Mouse (Mus musculus) heart, embryonic 15.5 days (tissue): ENCODE measurements around the gene Pdk4. TPM values are rescaled to one million over a fixed set of nuclear protein-coding genes. Genes with fewer than 3 reads are reported as not detected.

ENCODE experiments used
- ATAC-seq: fragments of 200-750 bp; cut with Nextera tagmentation; replicated peaks from 2 replicates; pipeline ENCODE4 v1.8.0; 2017; ENCODE audit warnings: low read depth, moderate TSS enrichment; ENCODE audit not compliant: insufficient number of reproducible peaks, insufficient read depth, low FRiP score
- H3K27ac ChIP-seq: fragments of 300-500 bp; sonication (generic); 2 replicates; pipeline ENCODE4 v1.5.1; 2015; ENCODE audit warnings: mild to moderate bottlenecking, inconsistent platforms
- H3K27me3 ChIP-seq: fragments of 300-500 bp; sonication (generic); 2 replicates; pipeline ENCODE4 v1.6.1; 2015; ENCODE audit warnings: inconsistent platforms
- H3K36me3 ChIP-seq: fragments of 300-500 bp; sonication (generic); 2 replicates; pipeline ENCODE4 v1.6.1; 2015; ENCODE audit warnings: mild to moderate bottlenecking, inconsistent platforms
- H3K4me1 ChIP-seq: fragments of 300-500 bp; sonication (generic); replicated peaks from 2 replicates; pipeline ENCODE4 v1.6.1; 2015; ENCODE audit warnings: inconsistent platforms
- H3K4me2 ChIP-seq: fragments of 300-500 bp; sonication (generic); 2 replicates; pipeline ENCODE4 v1.6.1; 2015; ENCODE audit warnings: inconsistent platforms, mild to moderate bottlenecking, moderate library complexity
- H3K4me3 ChIP-seq: fragments of 300-500 bp; sonication (generic); 2 replicates; pipeline ENCODE4 v1.5.1; 2015; ENCODE audit warnings: mild to moderate bottlenecking, inconsistent platforms
- H3K9ac ChIP-seq: fragments of 300-500 bp; sonication (generic); 2 replicates; pipeline ENCODE4 v1.6.1; 2015; ENCODE audit warnings: mild to moderate bottlenecking, inconsistent platforms
- H3K9me3 ChIP-seq: fragments of 300-500 bp; sonication (generic); replicated peaks from 2 replicates; pipeline ENCODE4 v1.6.1; 2016; ENCODE audit warnings: inconsistent platforms
- WGBS: fragments of 180-500 bp; shearing (Covaris S2); methylation state at CpG from one replicate; pipeline ENCODE4 v1.1.7; 2015; ENCODE audit warnings: mixed read lengths; 5-methylcytosine and 5-hydroxymethylcytosine counted together
- polyA plus RNA-seq: library from polyadenylated mRNA; unstranded; fragments of >200 nt; fragmentation: Nextera tagmentation; extraction: Ambion mirVana; gene quantifications from 2 replicates; pipeline ENCODE4 v1.2.1, GENCODE M21; 2015

Pdk4 gene
- polyA plus RNA-seq, 1 experiment from 2014 or later, result 31.3 TPM

- Histone ChIP-seq H3K4me2 (no peak overlapping the region), H3K9me3 (no peaks in the 10 kb centered on the region), H3K4me1 (no peaks in the 10 kb centered on the region), H3K36me3 (peaks cover 47% of the 10 kb centered on the region), H3K27me3 (no peaks in the 10 kb centered on the region), H3K9ac (no peak overlapping the region), H3K4me3 (no peak overlapping the region), H3K27ac (no peak overlapping the region)
- no peak for ATAC-seq
- WGBS, result 85% methylated on average over 7 of the region's 7 CpGs
These were observed 11.1 kb downstream of the Pdk4 start for GRCm38 (mm10) chr6:5485028-5485427.

- no peak overlapping the region for H3K27ac ChIP-seq
- no peak overlapping the region for H3K9ac ChIP-seq
- H3K27me3 ChIP-seq, result no peaks in the 10 kb centered on the region
- H3K4me2 ChIP-seq, result no peak overlapping the region
- peaks cover 32% of the 10 kb centered on the region for H3K36me3 ChIP-seq
- no peak for ATAC-seq
- H3K9me3 ChIP-seq, result no peaks in the 10 kb centered on the region
- H3K4me1 ChIP-seq, result no peaks in the 10 kb centered on the region
- 72% methylated on average over 3 of the region's 3 CpGs for WGBS
- H3K4me3 ChIP-seq, result no peak overlapping the region
These were observed 13.8 kb downstream of the Pdk4 start for GRCm38 (mm10) chr6:5482270-5482783.

GRCm38 (mm10) chr6:5481066-5481465 lies 15.0 kb downstream of the Pdk4 start:
- no peaks in the 10 kb centered on the region for H3K4me1 ChIP-seq
- H3K36me3 ChIP-seq, result peaks cover 20% of the 10 kb centered on the region
- H3K4me2 ChIP-seq, result no peak overlapping the region
- H3K27ac ChIP-seq, result no peak overlapping the region
- no peak overlapping the region for H3K4me3 ChIP-seq
- no peaks in the 10 kb centered on the region for H3K27me3 ChIP-seq
- no peak for ATAC-seq
- 92% methylated on average over 2 of the region's 2 CpGs for WGBS
- no peak overlapping the region for H3K9ac ChIP-seq
- H3K9me3 ChIP-seq, result no peaks in the 10 kb centered on the region

GRCm38 (mm10) chr6:5474021-5474420 lies 22.1 kb downstream of the Pdk4 start:
- H3K36me3 ChIP-seq, result no peaks in the 10 kb centered on the region

GRCm38 (mm10) chr6:5472692-5473091 lies 23.4 kb downstream of the Pdk4 start:
- no peaks in the 10 kb centered on the region for H3K4me1 ChIP-seq
- H3K4me2 ChIP-seq, result no peak overlapping the region
- no peaks in the 10 kb centered on the region for H3K36me3 ChIP-seq
- no peak for ATAC-seq
- H3K27me3 ChIP-seq, result no peaks in the 10 kb centered on the region
- no peak overlapping the region for H3K27ac ChIP-seq
- WGBS, result 91% methylated on average over 2 of the region's 2 CpGs
- no peaks in the 10 kb centered on the region for H3K9me3 ChIP-seq
- no peak overlapping the region for H3K4me3 ChIP-seq
- H3K9ac ChIP-seq, result no peak overlapping the region

More at GRCm38 (mm10) chr6:5474021-5474420, 22.1 kb downstream of the Pdk4 start:
- H3K9ac ChIP-seq, result no peak overlapping the region
- H3K4me1 ChIP-seq, result no peaks in the 10 kb centered on the region
- no peaks in the 10 kb centered on the region for H3K9me3 ChIP-seq
- no peaks in the 10 kb centered on the region for H3K27me3 ChIP-seq
- no peak overlapping the region for H3K4me2 ChIP-seq
- ATAC-seq, result no peak
- 59% methylated on average over 1 of the region's 1 CpGs for WGBS
- no peak overlapping the region for H3K4me3 ChIP-seq
- no peak overlapping the region for H3K27ac ChIP-seq

- 80% methylated on average over 10 of the region's 10 CpGs for WGBS
- H3K4me1 ChIP-seq, result no peaks in the 10 kb centered on the region
- no peak overlapping the region for H3K4me2 ChIP-seq
- no peak overlapping the region for H3K27ac ChIP-seq
- no peak for ATAC-seq
- H3K36me3 ChIP-seq, result no peaks in the 10 kb centered on the region
- H3K27me3 ChIP-seq, result no peaks in the 10 kb centered on the region
- H3K9ac ChIP-seq, result no peak overlapping the region
- no peak overlapping the region for H3K4me3 ChIP-seq
- H3K9me3 ChIP-seq, result no peaks in the 10 kb centered on the region
These were observed 25.4 kb downstream of the Pdk4 start for GRCm38 (mm10) chr6:5470480-5471318.

- no peak overlapping the region for H3K4me3 ChIP-seq
- no peaks in the 10 kb centered on the region for H3K27me3 ChIP-seq
- H3K27ac ChIP-seq, result no peak overlapping the region
- no peak overlapping the region for H3K4me2 ChIP-seq
- no peaks in the 10 kb centered on the region for H3K36me3 ChIP-seq
- H3K9me3 ChIP-seq, result no peaks in the 10 kb centered on the region
- H3K9ac ChIP-seq, result no peak overlapping the region
- ATAC-seq, result no peak
- 68% methylated on average over 3 of the region's 3 CpGs for WGBS
- no peaks in the 10 kb centered on the region for H3K4me1 ChIP-seq
These were observed 40.3 kb downstream of the Pdk4 start for GRCm38 (mm10) chr6:5455836-5456235.

- Histone ChIP-seq H3K36me3 (no peaks in the 10 kb centered on the region), H3K9me3 (no peaks in the 10 kb centered on the region), H3K4me3 (no peak overlapping the region), H3K9ac (no peak overlapping the region), H3K27me3 (no peaks in the 10 kb centered on the region), H3K27ac (no peak overlapping the region), H3K4me1 (no peaks in the 10 kb centered on the region), H3K4me2 (no peak overlapping the region)
- 79% methylated on average over 5 of the region's 5 CpGs for WGBS
- no peak for ATAC-seq
These were observed 46.2 kb downstream of the Pdk4 start for GRCm38 (mm10) chr6:5449878-5450277.

GRCm38 (mm10) chr6:5448396-5448795 lies 47.7 kb downstream of the Pdk4 start:
- Histone ChIP-seq H3K27me3 (no peaks in the 10 kb centered on the region), H3K36me3 (no peaks in the 10 kb centered on the region), H3K4me3 (no peak overlapping the region), H3K4me1 (peaks cover 4% of the 10 kb centered on the region), H3K27ac (no peak overlapping the region), H3K9ac (no peak overlapping the region), H3K4me2 (no peak overlapping the region), H3K9me3 (no peaks in the 10 kb centered on the region)
- no peak for ATAC-seq
- 57% methylated on average over 4 of the region's 4 CpGs for WGBS

- H3K4me1 ChIP-seq, result peaks cover 11% of the 10 kb centered on the region
- no peak overlapping the region for H3K27ac ChIP-seq
- 76% methylated on average over 6 of the region's 6 CpGs for WGBS
- H3K36me3 ChIP-seq, result no peaks in the 10 kb centered on the region
- no peak for ATAC-seq
- no peak overlapping the region for H3K4me3 ChIP-seq
- H3K27me3 ChIP-seq, result no peaks in the 10 kb centered on the region
- H3K9me3 ChIP-seq, result no peaks in the 10 kb centered on the region
- H3K9ac ChIP-seq, result no peak overlapping the region
- H3K4me2 ChIP-seq, result no peak overlapping the region
These were observed 48.6 kb downstream of the Pdk4 start for GRCm38 (mm10) chr6:5447546-5447945.

GRCm38 (mm10) chr6:5447013-5447412 lies 49.1 kb downstream of the Pdk4 start:
- peaks cover 14% of the 10 kb centered on the region for H3K4me1 ChIP-seq
- 82% methylated on average over 4 of the region's 4 CpGs for WGBS
- H3K9ac ChIP-seq, result no peak overlapping the region
- H3K36me3 ChIP-seq, result no peaks in the 10 kb centered on the region
- H3K9me3 ChIP-seq, result no peaks in the 10 kb centered on the region
- no peak overlapping the region for H3K4me3 ChIP-seq
- no peaks in the 10 kb centered on the region for H3K27me3 ChIP-seq
- H3K27ac ChIP-seq, result no peak overlapping the region
- no peak overlapping the region for H3K4me2 ChIP-seq
- ATAC-seq, result no peak
